Mouse (Mus musculus): ENCODE data around the gene Flnb.

DNA sequence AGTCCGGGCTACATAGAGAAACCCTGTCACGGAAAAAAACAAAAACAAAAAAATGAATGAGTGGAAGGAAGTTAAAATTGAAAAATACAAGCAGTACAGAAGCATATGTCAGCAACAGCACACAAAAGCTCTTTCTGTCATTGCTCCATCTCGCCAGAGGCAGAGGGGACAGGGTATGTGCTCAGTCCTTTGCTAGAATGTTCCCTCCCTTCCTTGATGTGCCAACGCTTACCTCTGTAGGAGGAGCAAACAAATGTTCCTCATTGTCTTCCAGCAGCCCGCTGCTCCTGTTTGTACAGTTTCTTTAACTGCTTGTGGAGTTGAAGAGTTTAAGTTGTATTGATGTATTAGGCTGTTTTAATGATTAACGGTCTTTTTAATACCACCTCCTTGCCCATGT lies 37.3 kb downstream of the Flnb start:
- no peak for TF ChIP-seq POLR2A (IDR thresholded peaks at IDR 0.05; ENCODE audit: insufficient read depth, low read depth, low read length)
- TF ChIP-seq CTCF (IDR thresholded peaks at IDR 0.05; ENCODE audit: insufficient read depth, low read depth, low read length), result no peak
